Mouse (Mus musculus) midbrain, embryonic 12.5 days (tissue): Measurements from ENCODE around the gene Hist1h4h. TPM values are rescaled to one million over a fixed set of nuclear protein-coding genes. Genes with fewer than 3 reads are reported as not detected.

Experiments
- ATAC-seq: fragments of 200-750 bp; cut with Nextera tagmentation; 2 replicates; pipeline ENCODE4 v1.8.0; 2017; ENCODE audit warnings: low read depth, moderate TSS enrichment, moderate library complexity; ENCODE audit not compliant: low FRiP score
- H3K27ac ChIP-seq: fragments of 300-500 bp; sonication (generic); replicated peaks from 2 replicates; pipeline ENCODE4 v1.5.1; 2016; ENCODE audit warnings: mild to moderate bottlenecking
- H3K27me3 ChIP-seq: fragments of 300-500 bp; sonication (generic); 2 replicates; pipeline ENCODE4 v1.6.1; 2016; ENCODE audit warnings: mild to moderate bottlenecking
- H3K36me3 ChIP-seq: fragments of 300-500 bp; sonication (generic); 2 replicates; pipeline ENCODE4 v1.6.1; 2016
- H3K4me1 ChIP-seq: fragments of 300-500 bp; sonication (generic); 2 replicates; pipeline ENCODE4 v1.6.1; 2016
- H3K4me2 ChIP-seq: fragments of 300-500 bp; sonication (generic); replicated peaks from 2 replicates; pipeline ENCODE4 v1.6.1; 2016; ENCODE audit warnings: mild to moderate bottlenecking, moderate library complexity
- H3K4me3 ChIP-seq: fragments of 300-500 bp; sonication (generic); 2 replicates; pipeline ENCODE4 v1.5.1; 2016; ENCODE audit warnings: mild to moderate bottlenecking
- H3K9ac ChIP-seq: fragments of 300-500 bp; sonication (generic); replicated peaks from 2 replicates; pipeline ENCODE4 v1.6.1; 2016; ENCODE audit warnings: mild to moderate bottlenecking, moderate library complexity
- H3K9me3 ChIP-seq: fragments of 300-500 bp; sonication (generic); 2 replicates; pipeline ENCODE4 v1.6.1; 2016; ENCODE audit warnings: mild to moderate bottlenecking
- WGBS: fragments of 180-500 bp; shearing (Covaris S2); methylation state at CpG from one replicate; pipeline ENCODE4 v1.1.7; 2016; 5-methylcytosine and 5-hydroxymethylcytosine counted together
- polyA plus RNA-seq: library from polyadenylated mRNA; unstranded; fragments of >200 nt; fragmentation: Nextera tagmentation; extraction: Ambion mirVana; gene quantifications from 2 replicates; pipeline ENCODE4 v1.2.1, GENCODE M21; 2016

Gene Hist1h4h
- 4.2 and 4.4 TPM in 2 replicates for polyA plus RNA-seq

DNA sequence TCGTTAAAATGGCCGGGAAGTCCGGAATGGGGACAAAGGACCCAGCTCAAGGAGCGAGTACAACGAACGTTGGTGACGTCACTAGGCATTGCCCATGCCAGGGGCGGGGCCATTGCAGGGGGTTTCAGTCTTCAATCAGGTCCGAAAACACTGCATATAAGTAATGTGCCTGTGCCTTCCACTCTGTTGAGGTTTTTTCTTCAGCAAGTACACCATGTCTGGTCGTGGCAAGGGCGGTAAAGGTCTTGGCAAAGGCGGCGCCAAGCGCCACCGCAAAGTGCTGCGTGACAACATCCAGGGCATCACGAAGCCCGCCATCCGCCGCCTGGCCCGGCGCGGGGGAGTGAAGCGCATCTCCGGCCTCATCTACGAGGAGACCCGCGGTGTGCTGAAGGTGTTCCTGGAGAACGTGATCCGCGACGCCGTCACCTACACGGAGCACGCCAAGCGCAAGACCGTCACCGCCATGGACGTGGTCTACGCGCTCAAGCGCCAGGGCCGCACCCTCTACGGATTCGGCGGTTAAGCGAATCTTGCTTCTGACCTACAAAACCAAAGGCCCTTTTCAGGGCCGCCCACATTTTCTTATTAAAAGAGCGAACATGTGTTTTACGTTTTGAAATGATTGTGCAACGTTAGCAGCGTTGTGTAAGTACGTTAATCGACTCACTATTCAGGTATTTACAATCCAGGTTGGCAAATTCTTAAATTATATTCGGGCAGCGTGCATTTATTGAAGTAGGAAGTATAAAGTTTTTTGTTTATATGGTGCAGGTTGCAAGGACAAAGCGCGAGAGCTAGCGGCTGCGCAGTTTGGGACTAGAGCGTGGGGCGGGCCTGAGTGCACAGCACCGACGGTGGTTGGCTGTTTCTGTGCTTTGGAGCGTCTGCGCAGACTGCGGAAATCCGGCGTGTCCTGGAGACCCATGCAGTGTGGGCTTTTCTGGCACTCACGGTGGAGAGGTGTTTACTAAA, at the start of gene Hist1h4h:
Gene Hist1h4h, plus strand, starts transcription at position 150 of the 975 bp plus-strand sequence.
- peaks cover 27% of the 10 kb centered on the region for H3K4me1 ChIP-seq
- peak; percentile 77 for ATAC-seq
- under 1% methylated on average over 55 of the region's 70 CpGs for WGBS
- no peaks in the 10 kb centered on the region for H3K27me3 ChIP-seq
- H3K9ac ChIP-seq: peak within 1 kb of the TSS; percentile 81
- H3K4me2 ChIP-seq: peak within 1 kb of the TSS; percentile 66
- no peaks in the 10 kb centered on the region for H3K36me3 ChIP-seq
- H3K4me3 ChIP-seq: peak within 1 kb of the TSS; percentile 56
- peak within 1 kb of the TSS; percentile 97 for H3K27ac ChIP-seq
- H3K9me3 ChIP-seq: no peaks in the 10 kb centered on the region

- no peaks in the 10 kb centered on the region for H3K36me3 ChIP-seq
- H3K9me3 ChIP-seq: no peaks in the 10 kb centered on the region
- H3K27me3 ChIP-seq: peaks cover 19% of the 10 kb centered on the region
- H3K27ac ChIP-seq: no peak overlapping the region
- no peak overlapping the region for H3K4me2 ChIP-seq
- peaks cover 4% of the 10 kb centered on the region for H3K4me1 ChIP-seq
- H3K9ac ChIP-seq: no peak overlapping the region
- no peak for ATAC-seq
- 88% methylated on average over 2 of the region's 2 CpGs for WGBS
- H3K4me3 ChIP-seq: no peak overlapping the region
These were observed 47.7 kb upstream of the Hist1h4h start for GRCm38 (mm10) chr13:23483153-23483552.

DNA sequence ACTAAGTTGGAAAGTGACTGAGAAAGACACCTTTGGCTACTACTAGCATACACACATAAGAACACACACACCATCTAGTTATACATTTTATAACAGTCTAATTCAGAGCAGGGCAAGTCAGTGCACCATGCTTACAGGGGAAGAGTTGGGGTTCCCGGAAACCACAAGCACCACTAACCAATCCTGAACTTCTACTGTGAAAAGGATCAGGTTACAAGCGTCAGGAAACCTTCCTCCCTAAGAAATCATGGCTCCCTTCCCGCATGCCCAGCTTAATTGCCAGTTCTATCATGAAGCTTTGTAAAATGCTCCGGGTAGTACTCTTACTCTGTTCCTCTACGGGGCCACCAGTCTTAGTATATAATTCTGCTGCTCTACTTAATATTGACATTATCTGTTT, 45.6 kb upstream of the Hist1h4h start:
- H3K9ac ChIP-seq: no peak overlapping the region
- ATAC-seq: no peak
- 53% methylated on average over 5 of the region's 5 CpGs for whole genome bisulfite sequencing
- H3K4me2 ChIP-seq: no peak overlapping the region
- no peaks in the 10 kb centered on the region for H3K36me3 ChIP-seq
- H3K4me3 ChIP-seq: no peak overlapping the region
- peaks cover 22% of the 10 kb centered on the region for H3K27me3 ChIP-seq
- no peaks in the 10 kb centered on the region for H3K9me3 ChIP-seq
- no peak overlapping the region for H3K27ac ChIP-seq
- peaks cover 9% of the 10 kb centered on the region for H3K4me1 ChIP-seq

DNA sequence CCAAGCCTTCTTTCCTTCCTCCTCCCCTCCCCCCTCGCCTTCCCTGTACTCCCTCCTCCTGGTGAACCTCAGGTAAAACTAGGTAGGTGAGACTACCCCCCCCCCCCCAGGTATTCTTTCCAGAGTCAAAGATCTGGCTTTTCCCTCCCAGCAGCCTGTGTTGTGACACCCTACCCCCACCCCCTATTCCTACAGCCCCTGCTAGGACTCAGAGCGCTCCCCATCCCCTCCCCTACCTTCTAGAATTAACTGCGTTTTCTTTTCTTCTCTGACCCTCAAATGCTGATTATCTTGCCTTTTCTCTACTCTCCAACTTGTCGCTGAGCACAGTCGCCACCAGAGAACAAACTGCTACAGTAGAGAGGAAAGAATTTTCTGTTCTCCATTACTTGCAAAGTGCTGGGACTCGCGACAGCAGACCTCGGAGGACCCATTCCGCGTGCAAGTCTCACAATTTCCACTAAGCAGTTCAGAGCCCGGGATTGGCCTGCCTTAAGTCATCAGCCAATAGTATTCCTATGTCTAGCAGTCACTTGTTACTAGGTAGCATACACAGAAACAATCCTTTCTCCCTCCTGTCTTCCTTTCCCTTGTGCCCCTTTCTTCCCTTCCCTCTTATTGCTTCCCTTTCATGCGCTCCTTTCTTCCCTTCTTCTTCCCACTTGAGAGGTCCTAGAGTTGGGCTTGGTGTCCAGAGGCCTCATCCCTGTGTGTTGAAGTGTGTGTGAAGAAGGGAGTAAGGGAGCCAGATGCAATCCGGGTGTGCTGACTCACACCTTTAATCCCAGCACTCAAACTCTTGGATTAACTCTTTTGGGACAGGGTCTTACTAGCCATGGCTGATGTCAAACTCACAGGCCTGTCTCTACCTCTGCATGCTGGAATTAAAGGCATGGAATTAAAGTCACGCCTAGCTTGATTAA, 42.2 kb upstream of the Hist1h4h start, which contains the start of gene Btn2a2:
Gene Btn2a2, minus strand, starts transcription at position 458 of the 923 bp plus-strand sequence.
- 5% methylated on average over 14 of the region's 14 CpGs for WGBS
- no peak within 1 kb of the TSS for H3K9ac ChIP-seq

GRCm38 (mm10) chr13:23490863-23491262, 40.0 kb upstream of the Hist1h4h start:
- Histone ChIP-seq H3K36me3 (no peaks in the 10 kb centered on the region), H3K27me3 (peaks cover 21% of the 10 kb centered on the region), H3K4me2 (no peak overlapping the region), H3K9ac (no peak overlapping the region), H3K4me1 (peaks cover 20% of the 10 kb centered on the region), H3K27ac (no peak overlapping the region), H3K4me3 (no peak overlapping the region), H3K9me3 (no peaks in the 10 kb centered on the region)
- WGBS: 63% methylated on average over 1 of the region's 1 CpGs
- no peak for ATAC-seq

More for the DNA sequence above, 42.2 kb upstream of the Hist1h4h start, which contains the start of gene Btn2a2:
- Histone ChIP-seq H3K4me1 (peaks cover 20% of the 10 kb centered on the region), H3K4me3 (peak within 1 kb of the TSS; percentile 34), H3K27me3 (peaks cover 20% of the 10 kb centered on the region), H3K9me3 (no peaks in the 10 kb centered on the region), H3K27ac (no peak within 1 kb of the TSS), H3K36me3 (no peaks in the 10 kb centered on the region), H3K4me2 (peak within 1 kb of the TSS; percentile 55)
- ATAC-seq: peak; percentile 92

GRCm38 (mm10) chr13:23491263-23491662, 39.6 kb upstream of the Hist1h4h start:
- Histone ChIP-seq H3K36me3 (no peaks in the 10 kb centered on the region), H3K27me3 (peaks cover 17% of the 10 kb centered on the region), H3K27ac (no peak overlapping the region), H3K4me3 (no peak overlapping the region), H3K4me1 (peaks cover 20% of the 10 kb centered on the region), H3K9ac (no peak overlapping the region), H3K4me2 (no peak overlapping the region), H3K9me3 (no peaks in the 10 kb centered on the region)
- WGBS: 17% methylated on average over 1 of the region's 1 CpGs
- ATAC-seq: no peak

- Histone ChIP-seq H3K4me1 (peaks cover 20% of the 10 kb centered on the region), H3K9me3 (no peaks in the 10 kb centered on the region), H3K9ac (no peak overlapping the region), H3K27me3 (peaks cover 15% of the 10 kb centered on the region), H3K36me3 (no peaks in the 10 kb centered on the region), H3K27ac (no peak overlapping the region), H3K4me2 (peak overlapping the region; percentile 48), H3K4me3 (peak overlapping the region; percentile 22)
- 2% methylated on average over 14 of the region's 14 CpGs for WGBS
- peak; percentile 60; the same call in 1 of the 2 replicates for ATAC-seq
These were observed 38.9 kb upstream of the Hist1h4h start for GRCm38 (mm10) chr13:23491990-23492389.

- Histone ChIP-seq H3K27ac (no peak overlapping the region), H3K9ac (no peak overlapping the region), H3K36me3 (no peaks in the 10 kb centered on the region), H3K4me1 (peaks cover 24% of the 10 kb centered on the region), H3K4me3 (no peak overlapping the region), H3K4me2 (no peak overlapping the region), H3K9me3 (no peaks in the 10 kb centered on the region), H3K27me3 (peaks cover 18% of the 10 kb centered on the region)
- WGBS: 80% methylated on average over 6 of the region's 6 CpGs
- ATAC-seq: no peak
These were observed 35.3 kb upstream of the Hist1h4h start for GRCm38 (mm10) chr13:23495526-23495925.

GRCm38 (mm10) chr13:23497656-23498321, 33.1 kb upstream of the Hist1h4h start:
- Histone ChIP-seq H3K9ac (no peak overlapping the region), H3K4me1 (peaks cover 20% of the 10 kb centered on the region; the same call in 1 of the 2 replicates), H3K27me3 (peaks cover 18% of the 10 kb centered on the region), H3K9me3 (no peaks in the 10 kb centered on the region), H3K4me3 (peak overlapping the region; percentile 16), H3K27ac (no peak overlapping the region), H3K36me3 (no peaks in the 10 kb centered on the region), H3K4me2 (peak overlapping the region; percentile 42)
- WGBS: 1% methylated on average over 19 of the region's 19 CpGs
- no peak for ATAC-seq

DNA sequence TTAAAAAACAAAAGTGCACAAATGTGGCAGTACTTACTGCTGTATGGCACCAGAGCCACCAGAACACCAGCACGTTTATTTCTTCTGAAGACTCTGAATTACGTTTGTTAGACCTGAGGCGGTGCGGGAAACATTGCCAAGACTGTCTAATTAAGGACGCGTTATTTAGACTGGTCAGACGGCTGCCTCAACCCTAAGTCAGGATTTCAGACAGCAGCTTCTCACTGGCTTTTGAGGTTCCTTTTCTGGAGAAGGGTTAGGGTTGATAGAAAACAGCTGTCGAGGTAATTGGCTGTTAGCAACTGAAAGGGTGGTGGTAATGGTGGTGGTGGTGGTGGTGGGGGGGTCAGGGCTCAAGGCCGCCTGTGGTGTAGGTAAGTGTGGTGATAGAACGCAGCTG, 32.2 kb upstream of the Hist1h4h start:
- H3K36me3 ChIP-seq: no peaks in the 10 kb centered on the region
- H3K4me1 ChIP-seq: peaks cover 19% of the 10 kb centered on the region; the same call in 1 of the 2 replicates
- H3K9me3 ChIP-seq: no peaks in the 10 kb centered on the region
- no peak overlapping the region for H3K9ac ChIP-seq
- peaks cover 18% of the 10 kb centered on the region for H3K27me3 ChIP-seq
- H3K4me2 ChIP-seq: peak overlapping the region; percentile 42
- no peak overlapping the region for H3K27ac ChIP-seq
- no peak for ATAC-seq
- peak overlapping the region; percentile 16 for H3K4me3 ChIP-seq
- 6% methylated on average over 10 of the region's 10 CpGs for WGBS

GRCm38 (mm10) chr13:23499943-23500342, 30.9 kb upstream of the Hist1h4h start:
- ATAC-seq: no peak
- Histone ChIP-seq H3K27ac (no peak overlapping the region), H3K4me3 (no peak overlapping the region), H3K9ac (no peak overlapping the region), H3K9me3 (no peaks in the 10 kb centered on the region), H3K27me3 (peaks cover 15% of the 10 kb centered on the region), H3K4me2 (no peak overlapping the region), H3K36me3 (no peaks in the 10 kb centered on the region), H3K4me1 (peaks cover 20% of the 10 kb centered on the region; the same call in 1 of the 2 replicates)
- 3% methylated on average over 7 of the region's 7 CpGs for WGBS
